Mouse (Mus musculus) mammary gland, adult 2 months (tissue): ENCODE data around the gene Atp5h. TPM values are rescaled to one million over a fixed set of nuclear protein-coding genes. Genes with fewer than 3 reads are reported as not detected.

Experiments
- polyA plus RNA-seq: library from polyadenylated mRNA; depleted of rRNA; stranded (reverse); fragments of >200 nt; gene quantifications from 2 replicates; pipeline ENCODE4 v1.2.3, GENCODE M21; 2012; ENCODE audit warnings: low replicate concordance; rRNA removed

Atp5h gene
- 52.6 and 152 TPM in 2 replicates for polyA plus RNA-seq

GRCm38 (mm10) chr11:115419531-115420237, at the start of gene Atp5h, which contains the start of gene Kctd2:
TSS of gene Atp5h (minus strand) at chr11:115419962.
TSS of gene Kctd2 (plus strand) at chr11:115420128.

GRCm38 (mm10) chr11:115462243-115462891, 42.6 kb upstream of the Atp5h start, which contains the start of gene Slc16a5:
TSS of gene Slc16a5 (plus strand) at chr11:115462474.

GRCm38 (mm10) chr11:115439906-115440595, 20.3 kb upstream of the Atp5h start, which contains the start of gene Trim80:
TSS of gene Trim80 (plus strand) at chr11:115440545.

GRCm38 (mm10) chr11:115403338-115404124, 16.2 kb downstream of the Atp5h start, which contains the start of gene Mrpl58:
TSS of gene Mrpl58 (plus strand) at chr11:115403752.

GRCm38 (mm10) chr11:115381743-115382539, 37.8 kb downstream of the Atp5h start, which contains the start of gene Cdr2l:
TSS of gene Cdr2l (plus strand) at chr11:115381916.

GRCm38 (mm10) chr11:115367395-115367944, 52.3 kb downstream of the Atp5h start, which contains the start of gene Hid1:
TSS of gene Hid1 (minus strand) at chr11:115367756.

Other genes starting within 250 kb of the Atp5h start
- 22.5 TPM in 2 replicates for gene Tmem104, start 232.5 kb downstream of the Atp5h start, polyA plus RNA-seq
- 21.1 and 25.5 TPM in 2 replicates for gene Nat9, start 232.1 kb downstream of the Atp5h start, polyA plus RNA-seq
- gene Grin2c, start 152.7 kb downstream of the Atp5h start, polyA plus RNA-seq = 0.11 and 0.59 TPM in 2 replicates
- gene Fdxr, start 142.9 kb downstream of the Atp5h start, polyA plus RNA-seq = 17.8 and 30.0 TPM in 2 replicates
- 4.2 and 5.5 TPM in 2 replicates for gene Fads6, start 122.3 kb downstream of the Atp5h start, polyA plus RNA-seq
- gene Otop2, start 112.8 kb downstream of the Atp5h start, polyA plus RNA-seq = not detected in 2 replicates
- 0.26 and 0.37 TPM in 2 replicates for gene Ush1g, start 97.9 kb downstream of the Atp5h start, polyA plus RNA-seq
- 0.05 and 0.16 TPM in 2 replicates for gene Otop3, start 85.2 kb downstream of the Atp5h start, polyA plus RNA-seq
- gene Hid1, start 52.2 kb downstream of the Atp5h start, polyA plus RNA-seq = 53.5 and 57.6 TPM in 2 replicates
- 18.2 and 20.7 TPM in 2 replicates for gene Cdr2l, start 38.0 kb downstream of the Atp5h start, polyA plus RNA-seq
- gene Mrpl58, start 16.2 kb downstream of the Atp5h start, polyA plus RNA-seq = 58.1 and 65.1 TPM in 2 replicates
- gene Kctd2, start 166 bp upstream of the Atp5h start, polyA plus RNA-seq = 36.0 and 38.1 TPM in 2 replicates
- gene Trim80, start 20.6 kb upstream of the Atp5h start, polyA plus RNA-seq = 0.42 and 0.57 TPM in 2 replicates
- 5.7 and 10.6 TPM in 2 replicates for gene Slc16a5, start 42.5 kb upstream of the Atp5h start, polyA plus RNA-seq
- 11.8 and 44.6 TPM in 2 replicates for gene Armc7, start 55.7 kb upstream of the Atp5h start, polyA plus RNA-seq
- 41.8 and 67.1 TPM in 2 replicates for gene Nt5c, start 71.9 kb upstream of the Atp5h start, polyA plus RNA-seq
- gene Jpt1, start 94.4 kb upstream of the Atp5h start, polyA plus RNA-seq = 216 and 221 TPM in 2 replicates
- gene Sumo2, start 116.3 kb upstream of the Atp5h start, polyA plus RNA-seq = 32.4 and 64.1 TPM in 2 replicates
- 30.2 and 65.1 TPM in 2 replicates for gene Nup85, start 144.5 kb upstream of the Atp5h start, polyA plus RNA-seq
- 24.3 and 26.8 TPM in 2 replicates for gene Mrps7, start 184.0 kb upstream of the Atp5h start, polyA plus RNA-seq
- gene Gga3, start 184.1 kb upstream of the Atp5h start, polyA plus RNA-seq = 34.7 and 39.4 TPM in 2 replicates
- gene Mif4gd, start 193.0 kb upstream of the Atp5h start, polyA plus RNA-seq = 164 and 226 TPM in 2 replicates
- gene Slc25a19, start 208.3 kb upstream of the Atp5h start, polyA plus RNA-seq = 176 and 234 TPM in 2 replicates